Mouse (Mus musculus) erythroblast, embryonic 14.5 days (primary cell): ENCODE data around the gene Abhd17c. TPM values are rescaled to one million over a fixed set of nuclear protein-coding genes. Genes with fewer than 3 reads are reported as not detected.

ENCODE experiments used
- H3K27me3 ChIP-seq: 2 replicates; pipeline ENCODE4 v1.6.1; 2012; ENCODE audit warnings: inconsistent platforms; ENCODE audit not compliant: control insufficient read depth
- H3K36me3 ChIP-seq: 2 replicates; pipeline ENCODE4 v1.6.1; 2012; ENCODE audit warnings: mild to moderate bottlenecking, inconsistent platforms; ENCODE audit not compliant: control insufficient read depth
- H3K4me1 ChIP-seq: 2 replicates; pipeline ENCODE4 v1.6.1; 2012; ENCODE audit warnings: inconsistent platforms; ENCODE audit not compliant: control insufficient read depth
- H3K4me3 ChIP-seq: replicated peaks from 2 replicates; pipeline ENCODE3; 2012; ENCODE audit warnings: moderate library complexity, mild to moderate bottlenecking, inconsistent platforms
- H3K9me3 ChIP-seq: 2 replicates; pipeline ENCODE4 v1.6.1; 2012; ENCODE audit warnings: low read length, inconsistent platforms, mixed read lengths; ENCODE audit not compliant: control insufficient read depth
- GATA1 ChIP-seq: IDR thresholded peaks from 2 replicates; pipeline ENCODE4 v1.6.1; 2012; ENCODE audit warnings: low read length, inconsistent platforms, mixed read lengths
- TAL1 ChIP-seq: IDR thresholded peaks from 3 replicates; pipeline ENCODE4 v1.6.1; 2012; ENCODE audit warnings: low read length, inconsistent platforms, mixed read lengths
- polyA plus RNA-seq: library from polyadenylated mRNA; stranded (reverse); fragments of >175 nt; gene quantifications from 2 replicates; pipeline ENCODE4 v1.2.3, GENCODE M21; 2012

Abhd17c gene
- polyA plus RNA-seq, 1 experiment, result 0.47 TPM

DNA sequence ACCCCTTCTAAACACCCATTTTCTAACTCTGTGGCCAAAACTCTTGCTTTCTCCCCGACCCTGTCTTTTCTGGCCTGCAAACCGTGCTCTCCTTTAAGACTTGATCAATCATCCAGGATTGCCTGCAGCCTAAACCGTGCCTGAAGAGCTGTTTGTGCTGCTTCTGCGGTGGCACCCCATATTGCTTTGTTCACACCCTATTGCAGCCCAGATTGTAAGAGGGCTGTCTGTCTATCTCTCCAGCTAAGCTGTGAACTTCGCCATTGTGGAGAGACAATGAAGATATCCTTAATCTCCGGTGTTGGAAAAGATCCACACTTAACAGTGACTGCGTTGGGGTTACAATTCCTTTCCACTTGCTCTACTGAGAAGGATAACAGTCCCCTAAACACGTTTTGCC is 77.4 kb downstream of the Abhd17c start:
- H3K9me3 ChIP-seq, result no peaks in the 10 kb centered on the region
- no peak overlapping the region for H3K4me3 ChIP-seq
- H3K4me1 ChIP-seq, result no peaks in the 10 kb centered on the region
- TF ChIP-seq TAL1, result no peak
- TF ChIP-seq GATA1, result no peak
- no peaks in the 10 kb centered on the region for H3K36me3 ChIP-seq
- no peaks in the 10 kb centered on the region for H3K27me3 ChIP-seq

DNA sequence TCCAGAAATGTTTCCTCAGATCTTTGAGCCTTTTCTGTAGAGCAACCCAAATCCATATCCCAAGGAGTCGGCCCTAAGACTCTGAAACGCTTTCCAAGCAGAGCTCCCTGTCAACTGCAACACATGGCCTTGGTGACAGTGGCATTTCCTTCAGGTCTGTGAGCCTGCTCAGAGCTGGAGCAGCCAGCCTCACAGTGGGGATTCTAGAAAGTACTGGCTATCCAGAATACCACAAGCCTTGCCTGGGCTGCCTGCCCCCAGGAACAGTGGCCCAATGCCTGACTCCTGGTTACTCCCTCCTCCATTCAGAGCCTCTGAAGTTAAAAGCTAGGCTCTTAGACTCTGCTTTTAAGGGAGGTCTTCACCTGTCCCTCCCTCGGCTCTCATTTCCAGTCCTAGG is 77.8 kb downstream of the Abhd17c start:
- H3K36me3 ChIP-seq, result no peaks in the 10 kb centered on the region
- H3K27me3 ChIP-seq, result no peaks in the 10 kb centered on the region
- TF ChIP-seq TAL1 (no peak), GATA1 (no peak)
- H3K9me3 ChIP-seq, result no peaks in the 10 kb centered on the region
- H3K4me1 ChIP-seq, result no peaks in the 10 kb centered on the region
- no peak overlapping the region for H3K4me3 ChIP-seq

DNA sequence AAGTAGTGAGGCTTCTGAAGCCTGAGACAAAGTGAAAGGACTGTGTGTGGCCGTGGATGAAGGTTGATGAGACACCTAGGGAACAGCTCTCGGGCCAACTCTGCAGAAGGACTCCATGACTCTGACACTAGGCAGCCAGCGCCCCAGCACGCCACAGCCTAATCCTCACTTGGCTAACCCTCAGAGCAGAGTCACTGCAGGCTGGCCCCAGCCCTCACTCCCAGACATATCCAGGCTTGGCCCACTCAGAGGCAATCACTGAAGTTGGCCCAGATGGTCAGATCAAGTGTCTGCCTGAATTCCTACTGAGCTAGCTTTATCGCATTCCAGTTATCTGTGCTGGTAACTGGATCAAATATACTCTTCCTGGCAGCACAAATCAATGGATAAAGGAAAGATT is 82.8 kb downstream of the Abhd17c start:
- H3K4me3 ChIP-seq, result no peak overlapping the region

DNA sequence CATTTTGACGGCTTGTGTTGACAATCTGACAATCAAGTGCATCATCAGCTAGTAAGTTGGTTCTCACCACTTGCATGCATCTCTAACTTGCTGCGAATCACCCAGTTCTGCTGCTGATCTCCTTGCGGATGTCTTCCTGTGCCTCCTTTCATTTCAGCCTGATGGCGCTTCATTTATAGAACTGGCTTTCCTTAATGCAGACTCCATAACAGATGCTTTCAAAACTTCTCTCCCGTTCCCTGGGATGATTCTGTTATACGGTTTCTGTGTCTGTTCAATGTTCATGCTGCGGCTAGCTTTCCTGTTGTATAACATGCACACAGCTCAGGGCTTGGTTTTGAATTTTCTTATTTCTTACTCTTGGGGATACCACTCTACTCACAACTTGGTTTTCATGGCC is 91.9 kb downstream of the Abhd17c start:
- Histone ChIP-seq H3K4me1 (no peaks in the 10 kb centered on the region), H3K4me3 (no peak overlapping the region), H3K9me3 (no peaks in the 10 kb centered on the region), H3K27me3 (no peaks in the 10 kb centered on the region), H3K36me3 (no peaks in the 10 kb centered on the region)
- TF ChIP-seq GATA1 (no peak), TAL1 (no peak)

More for the DNA sequence above, 82.8 kb downstream of the Abhd17c start:
- Histone ChIP-seq H3K27me3 (no peaks in the 10 kb centered on the region), H3K4me1 (no peaks in the 10 kb centered on the region), H3K9me3 (no peaks in the 10 kb centered on the region), H3K36me3 (no peaks in the 10 kb centered on the region)
- no peak for TF ChIP-seq TAL1
- TF ChIP-seq GATA1, result no peak

Other genes with a start within 250 kb of the Abhd17c start
- gene Cemip, start 65.4 kb downstream of the Abhd17c start, polyA plus RNA-seq, result 0.01 TPM in 1 of 2 replicates, not detected in the other